Mouse (Mus musculus) granulocyte monocyte progenitor cell, adult 5-6 weeks (primary cell): ENCODE results near the gene Zfp574. TPM values are rescaled to one million over a fixed set of nuclear protein-coding genes. Genes with fewer than 3 reads are reported as not detected.

Experiments used
- ATAC-seq: replicated peaks from 2 replicates; pipeline ENCODE4 v1.8.0; 2016; ENCODE audit warnings: mild to moderate bottlenecking, moderate TSS enrichment, inconsistent platforms; ENCODE audit not compliant: poor library complexity, severe bottlenecking
- total RNA-seq, 2 experiments: library from RNA; stranded (forward) in 1 of 2; stranded (reverse) in 1 of 2; fragments of 200-712, 200-1000 nt in 1 of 2; fragments of >200 nt in 1 of 2; fragmentation: Nextera tagmentation in 1 of 2; gene quantifications; 2 replicates each; pipeline ENCODE4 v1.2.3; 2014 to 2017

Zfp574 gene
- total RNA-seq, 2 experiments from 2014 or later, result 6.5 to 6.7 TPM

DNA sequence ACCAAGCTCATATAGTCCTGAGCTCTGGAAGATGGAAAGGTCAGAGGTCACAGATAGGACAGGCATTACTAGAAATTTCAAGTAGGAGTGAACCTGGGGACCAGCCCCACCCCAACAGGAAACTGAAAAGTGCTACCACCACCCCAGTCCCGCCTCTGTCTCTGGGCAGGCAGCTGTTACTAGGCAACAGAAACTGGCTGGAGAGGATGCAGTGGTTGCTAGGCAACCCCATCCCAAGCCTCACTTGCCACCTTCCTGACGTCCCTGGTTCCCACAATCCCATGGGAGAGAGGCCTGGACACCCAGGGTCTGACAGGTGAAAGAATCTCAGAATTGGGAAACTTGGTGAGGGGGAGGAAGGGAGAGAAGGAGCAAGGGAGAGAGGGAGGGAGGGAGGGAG lies 3.6 kb upstream of the Zfp574 start:
- no peak for ATAC-seq

DNA sequence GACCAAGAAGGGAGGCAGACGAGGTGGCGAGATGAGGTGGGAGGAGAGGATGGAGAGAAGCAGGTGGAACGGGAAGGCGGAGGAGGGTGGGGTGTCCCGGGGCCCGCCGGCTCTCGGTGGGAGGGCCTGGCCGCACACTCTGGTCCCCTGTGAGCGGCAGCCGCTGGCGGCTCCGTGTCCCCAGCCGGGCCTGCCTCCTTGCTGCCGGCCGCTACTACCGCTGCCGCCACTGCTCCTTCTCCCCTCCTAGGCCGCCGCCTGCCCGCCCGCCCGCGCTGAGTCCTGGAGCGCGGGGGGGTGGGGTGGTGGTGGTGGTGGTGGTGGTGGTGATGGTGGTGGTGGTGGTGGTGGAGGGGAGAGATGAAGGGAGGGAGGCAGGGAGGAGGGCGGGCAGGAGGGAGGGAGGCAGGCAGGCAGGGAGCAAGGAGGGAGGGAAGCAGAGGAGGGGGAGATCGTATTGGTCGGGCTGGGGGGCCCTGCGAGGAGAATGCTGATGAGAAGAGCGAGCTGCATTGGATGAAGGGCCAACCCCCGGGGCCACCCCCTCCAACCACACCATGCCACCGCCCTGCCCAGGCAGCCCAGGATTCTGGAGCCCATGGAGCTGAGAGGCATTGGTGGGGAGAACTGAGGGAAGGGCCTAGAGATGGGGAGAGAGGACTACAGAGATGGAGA lies 486 bp downstream of the Zfp574 start:
- no peak for ATAC-seq

DNA sequence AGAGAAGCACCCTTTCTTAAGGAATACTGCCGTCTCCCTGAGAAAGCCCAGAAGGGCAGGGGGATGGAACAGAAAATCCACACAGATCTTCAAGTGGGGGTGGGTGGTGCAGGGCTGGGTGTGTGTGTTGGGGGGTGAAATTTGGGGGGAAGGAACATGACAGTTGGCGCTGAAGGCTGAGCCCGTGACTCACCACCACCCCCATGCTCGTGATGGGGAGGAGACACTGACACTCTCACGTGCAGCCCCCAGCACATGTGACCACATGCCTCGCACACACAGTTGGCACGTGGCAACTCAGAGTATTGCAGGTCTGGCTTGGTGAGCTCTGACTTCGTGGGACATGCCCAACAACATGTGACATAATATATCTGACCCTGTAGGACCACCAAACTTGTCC lies 1.6 kb downstream of the Zfp574 start:
- ATAC-seq, result no peak

DNA sequence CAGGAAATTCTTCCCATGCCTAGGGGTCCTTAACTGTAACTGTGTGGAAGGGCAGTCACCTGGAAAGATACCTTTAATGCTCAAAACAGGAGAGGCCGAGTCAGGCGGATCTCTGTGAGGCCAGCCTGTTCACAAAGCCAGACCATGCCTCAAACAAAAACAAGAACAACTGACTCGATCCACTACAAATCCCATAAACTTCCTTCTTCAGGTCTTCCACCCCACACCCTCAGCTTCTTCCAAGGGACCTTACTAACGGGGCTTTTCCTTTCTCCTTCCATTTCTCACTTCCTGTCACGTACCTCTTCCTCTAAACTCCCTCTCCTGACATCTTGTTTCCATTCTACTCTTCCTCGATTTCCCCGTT lies 3.9 kb downstream of the Zfp574 start:
- ATAC-seq, result no peak

DNA sequence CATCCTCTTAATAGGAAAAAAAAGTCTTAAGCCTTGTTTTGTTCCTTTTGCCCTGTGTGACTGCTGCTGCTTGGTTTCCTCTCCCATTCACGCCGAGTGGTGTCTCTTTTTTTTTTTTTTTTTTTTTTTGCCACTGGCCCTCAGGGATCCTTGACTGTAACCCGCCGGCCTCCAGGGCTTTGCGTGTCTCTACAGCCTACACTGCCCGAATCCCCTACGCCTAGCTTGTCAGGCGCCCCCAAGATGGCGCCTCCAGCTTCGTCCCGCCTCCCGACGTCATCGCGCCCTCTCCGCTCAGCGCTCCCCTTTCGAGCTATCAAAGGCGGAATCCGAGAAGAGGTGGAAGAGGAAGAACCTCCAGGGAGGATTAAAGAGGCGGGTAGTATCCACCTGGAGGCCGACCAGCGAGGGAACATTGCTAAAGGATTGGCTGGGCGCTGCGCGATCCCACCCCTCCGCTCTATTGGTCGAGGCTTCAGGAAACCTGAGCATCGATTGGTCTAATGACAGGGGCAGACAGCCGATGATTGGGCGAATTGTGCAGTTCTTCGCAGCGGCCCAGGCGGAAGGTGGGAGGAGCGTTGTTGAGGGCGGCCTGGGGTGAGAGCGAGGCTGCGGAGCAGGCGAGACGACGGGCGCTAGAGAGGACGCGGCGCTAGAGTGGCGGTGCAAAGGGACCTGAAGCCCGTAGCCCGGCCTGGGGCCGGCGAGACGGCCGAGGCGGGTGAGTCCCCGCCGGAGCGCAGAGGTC lies 4.5 kb downstream of the Zfp574 start:
- peak; percentile 88 for ATAC-seq

DNA sequence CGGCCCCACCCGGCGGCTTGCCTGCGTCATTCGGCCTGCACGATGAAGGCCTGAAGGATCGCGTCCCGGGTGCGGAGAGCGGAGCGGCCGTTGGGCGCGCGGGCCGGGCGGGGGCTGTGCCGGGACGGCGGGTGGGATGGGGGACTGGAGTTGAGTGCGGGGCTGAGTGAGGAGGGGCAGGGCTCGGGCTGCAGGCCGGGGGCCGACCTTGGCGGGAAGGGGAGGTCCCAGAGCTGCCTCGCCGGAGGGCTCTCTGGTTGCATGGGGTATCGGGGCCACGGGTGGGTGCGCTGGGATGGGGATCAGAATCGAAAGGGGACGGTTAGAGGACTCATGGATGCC lies 5.0 kb downstream of the Zfp574 start:
- ATAC-seq, result no peak

DNA sequence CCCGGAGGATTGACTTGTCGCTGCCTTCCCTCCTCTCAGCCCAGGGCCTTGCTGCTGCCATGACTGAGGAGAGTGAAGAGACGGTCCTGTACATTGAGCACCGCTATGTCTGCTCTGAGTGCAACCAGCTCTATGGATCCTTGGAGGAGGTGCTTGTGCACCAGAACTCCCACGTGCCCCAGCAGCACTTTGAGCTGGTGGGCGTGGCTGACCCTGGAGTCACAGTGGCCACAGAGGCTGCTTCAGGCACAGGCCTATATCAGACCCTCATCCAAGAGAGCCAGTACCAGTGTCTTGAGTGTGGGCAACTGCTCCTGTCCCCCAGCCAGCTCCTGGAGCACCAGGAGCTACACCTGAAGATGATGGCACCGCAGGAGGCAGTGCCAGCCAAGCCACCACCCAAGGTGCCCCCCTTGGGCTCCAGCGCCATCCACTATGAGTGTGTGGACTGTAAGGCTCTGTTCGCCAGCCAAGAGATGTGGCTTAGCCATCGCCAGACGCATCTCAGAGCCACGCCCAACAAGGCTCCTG lies 7.2 kb downstream of the Zfp574 start:
- no peak for ATAC-seq

DNA sequence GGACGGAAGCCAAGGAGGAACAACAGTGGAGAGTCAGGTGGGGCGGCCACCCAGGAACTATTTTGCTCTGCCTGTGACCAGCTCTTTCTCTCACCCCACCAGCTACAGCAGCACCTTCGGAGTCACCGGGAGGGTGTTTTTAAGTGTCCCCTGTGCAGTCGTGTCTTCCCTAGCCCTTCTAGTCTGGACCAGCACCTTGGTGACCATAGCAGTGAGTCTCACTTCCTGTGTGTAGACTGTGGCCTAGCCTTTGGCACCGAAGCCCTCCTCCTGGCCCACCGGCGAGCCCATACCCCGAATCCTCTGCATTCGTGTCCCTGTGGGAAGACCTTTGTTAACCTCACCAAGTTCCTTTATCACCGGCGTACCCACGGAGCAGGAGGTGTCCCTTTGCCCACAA lies 8.1 kb downstream of the Zfp574 start:
- ATAC-seq, result no peak

DNA sequence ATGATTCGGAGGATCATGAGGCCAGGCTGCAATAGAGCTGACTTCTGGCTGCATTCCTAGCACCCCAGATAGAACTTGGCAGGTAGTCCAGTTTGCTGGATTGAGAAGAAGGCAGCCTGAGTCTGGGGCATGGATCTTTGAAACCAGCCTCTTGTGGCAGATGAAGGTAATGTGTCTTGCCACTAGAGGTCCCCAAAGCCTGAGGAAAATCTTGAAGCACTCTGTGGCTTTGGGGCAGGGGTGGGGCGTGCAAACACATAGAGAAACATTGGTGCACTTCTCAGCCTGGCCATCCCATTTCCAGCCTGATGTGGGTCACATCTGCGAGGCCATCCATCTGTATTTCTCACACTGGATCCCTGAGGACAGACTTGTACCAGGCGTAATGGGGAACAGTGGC lies 10.1 kb downstream of the Zfp574 start:
- peak; percentile 56 for ATAC-seq

DNA sequence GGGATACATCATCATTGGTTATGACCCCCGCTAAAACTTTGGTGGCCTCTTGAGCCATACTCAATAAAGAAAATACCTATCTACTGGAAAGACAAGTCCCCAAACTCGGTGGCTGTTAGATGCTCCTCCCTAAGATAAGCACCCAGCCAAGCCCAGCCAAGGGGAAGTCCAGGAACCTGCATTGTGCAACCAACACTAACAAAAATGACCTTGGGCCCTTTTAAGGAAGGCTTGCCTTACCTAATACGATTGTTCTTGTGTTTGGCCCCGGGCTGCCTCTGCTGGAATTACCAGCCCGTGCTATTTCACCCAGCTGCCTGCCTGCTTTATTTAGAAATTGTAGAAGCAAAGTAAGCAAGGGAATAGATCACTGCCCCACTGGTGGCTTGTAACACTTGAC lies 12.3 kb downstream of the Zfp574 start:
- ATAC-seq, result peak; percentile 70

DNA sequence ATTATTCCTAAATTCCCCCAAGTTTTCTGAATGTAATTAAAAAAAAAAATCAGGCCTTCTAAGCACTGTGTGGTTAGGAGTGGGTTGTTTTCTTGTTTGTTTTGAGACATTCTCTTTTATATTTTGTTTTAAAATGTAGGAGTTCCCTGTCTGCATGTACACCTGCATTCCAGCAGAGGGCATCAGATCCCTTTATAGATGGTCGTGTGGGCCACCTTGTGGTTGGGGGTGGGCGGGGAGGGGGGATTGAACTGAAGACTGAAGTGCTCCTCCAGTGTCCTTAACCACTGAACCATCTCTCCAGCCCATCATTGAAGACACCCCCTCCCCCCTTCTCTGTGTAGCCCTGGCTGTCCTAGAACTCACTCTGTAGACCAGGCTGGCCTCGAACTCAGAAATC lies 14.3 kb downstream of the Zfp574 start:
- 0 out of 2 replicates have a peak, but pooled peaks have one; percentile 13 for ATAC-seq

DNA sequence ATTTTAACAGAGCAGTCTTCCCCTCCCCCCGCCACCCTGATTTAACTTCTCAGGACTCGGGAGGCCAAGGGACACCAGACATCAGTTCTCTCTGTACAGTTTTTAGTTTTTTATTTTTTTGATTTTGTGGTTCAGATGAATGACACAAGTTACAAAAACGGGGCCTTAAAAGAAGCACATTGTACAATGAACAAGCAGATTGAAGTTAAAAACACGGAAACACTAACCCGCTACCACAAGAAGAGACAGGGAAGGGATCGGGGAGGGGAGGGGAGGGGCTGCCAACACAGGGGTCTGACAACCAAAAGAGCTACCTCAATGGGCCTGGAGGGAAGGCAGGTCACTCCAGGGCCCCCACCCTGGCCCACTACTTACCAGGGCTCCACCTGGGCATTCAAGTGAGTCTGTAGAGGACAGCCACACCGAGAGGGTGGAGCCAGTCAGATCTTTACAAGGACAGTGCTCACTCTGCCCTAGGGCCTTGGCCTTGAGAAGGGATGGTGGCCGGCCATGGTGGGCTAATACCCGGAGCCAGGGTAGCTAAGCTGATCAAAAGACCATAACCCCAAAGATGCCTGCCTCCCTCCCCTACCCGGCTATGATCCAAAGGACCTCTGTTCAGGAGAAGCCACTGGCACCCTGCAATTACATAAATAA lies 15.0 kb downstream of the Zfp574 start:
- no peak for ATAC-seq

DNA sequence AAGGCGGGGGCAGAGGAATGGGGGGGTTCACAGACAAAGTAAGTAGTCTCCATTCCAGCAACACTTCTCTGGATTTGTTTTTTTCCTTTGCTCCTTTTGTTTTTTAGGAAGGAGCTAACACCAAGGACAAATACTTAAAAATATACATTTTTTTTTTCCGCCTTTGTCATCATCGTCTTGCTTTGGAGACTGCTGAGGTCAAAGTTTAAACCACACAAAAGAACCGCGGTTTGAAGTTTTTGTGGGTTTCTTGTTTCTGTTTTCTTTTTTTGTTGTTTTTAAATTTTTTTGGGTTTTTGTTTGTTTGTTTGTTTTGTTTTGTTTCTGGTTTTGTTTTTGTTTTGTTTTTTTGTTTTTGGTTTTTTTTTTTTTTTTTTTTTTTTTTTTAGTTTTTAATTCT lies 15.6 kb downstream of the Zfp574 start:
- ATAC-seq, result no peak

DNA sequence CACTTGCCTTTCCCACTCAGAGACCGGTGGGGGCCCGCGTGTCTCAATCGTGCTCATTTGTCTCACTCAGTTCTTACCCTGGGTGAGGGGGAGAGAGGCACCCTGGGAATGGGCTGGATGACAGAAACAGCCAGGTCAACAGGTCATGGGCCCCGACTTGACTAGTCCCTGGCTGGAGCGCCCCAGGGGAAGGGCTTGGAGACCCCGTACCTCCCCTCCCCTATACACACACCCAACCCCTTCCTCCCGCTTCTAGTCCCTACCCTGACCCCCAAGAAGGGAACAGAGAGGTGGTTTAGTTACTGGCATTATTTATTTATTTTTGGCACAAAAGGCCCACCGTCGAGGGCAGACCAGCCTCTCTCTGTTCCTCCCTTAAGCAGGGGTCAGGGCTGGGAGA lies 16.2 kb downstream of the Zfp574 start:
- no peak for ATAC-seq

DNA sequence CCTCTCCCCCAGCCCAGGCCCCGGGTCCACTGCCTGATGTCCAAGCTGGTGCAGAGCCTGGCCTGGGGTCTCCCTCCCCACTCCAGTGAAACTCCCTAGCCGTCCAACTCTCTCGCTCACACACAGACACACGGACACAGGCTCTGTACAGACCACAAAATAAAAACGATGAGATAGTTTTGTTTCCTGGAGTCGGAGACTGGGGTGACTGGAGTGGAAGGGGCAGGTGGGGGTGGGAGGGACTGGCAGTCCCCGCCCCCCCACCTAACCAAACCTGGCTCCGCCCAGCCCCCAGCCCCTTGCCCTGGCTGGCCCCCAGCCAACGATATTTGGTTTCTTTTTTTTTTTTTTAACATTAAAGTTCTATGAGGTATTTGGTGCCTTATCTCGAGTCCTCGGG lies 16.6 kb downstream of the Zfp574 start:
- ATAC-seq, result no peak

DNA sequence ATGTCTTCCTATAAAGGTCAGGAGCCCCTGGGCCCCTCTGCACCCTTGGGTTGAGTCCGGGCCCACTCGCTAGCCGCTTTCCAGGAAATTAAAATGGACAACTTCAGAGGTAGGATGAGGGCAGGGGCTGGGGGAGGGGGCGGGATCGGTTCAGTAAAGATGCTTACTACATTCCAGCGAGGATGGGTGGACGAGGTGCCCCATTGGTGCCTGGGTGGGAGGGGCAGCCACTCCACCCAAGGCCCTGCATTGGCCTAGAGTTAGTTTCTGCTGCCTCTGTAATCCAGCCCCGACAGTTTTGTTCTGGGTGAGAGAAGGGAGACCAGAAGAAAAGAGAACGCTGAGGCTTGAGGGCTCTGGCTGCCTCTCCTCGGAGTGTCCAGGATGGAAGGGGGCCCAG lies 17.5 kb downstream of the Zfp574 start:
- no peak for ATAC-seq

DNA sequence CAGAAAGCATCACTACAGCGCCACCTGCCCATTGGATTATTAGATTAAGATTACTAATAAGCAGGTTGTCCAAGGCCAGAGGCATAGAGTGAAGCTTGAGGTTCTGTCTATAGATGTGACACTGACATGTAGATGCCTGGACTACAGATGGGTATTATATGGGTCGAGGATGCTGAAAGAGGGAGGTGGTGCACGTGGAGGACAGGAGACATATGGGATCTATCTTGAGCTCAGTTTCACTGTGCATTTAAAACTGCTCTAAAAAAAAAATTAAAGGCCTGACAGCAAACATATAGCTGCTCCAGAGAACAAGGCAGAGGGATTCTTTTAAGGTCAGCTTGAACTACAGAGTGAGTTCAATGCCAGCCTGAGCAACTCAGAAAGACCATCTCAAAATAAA lies 25.8 kb downstream of the Zfp574 start:
- ATAC-seq, result no peak

DNA sequence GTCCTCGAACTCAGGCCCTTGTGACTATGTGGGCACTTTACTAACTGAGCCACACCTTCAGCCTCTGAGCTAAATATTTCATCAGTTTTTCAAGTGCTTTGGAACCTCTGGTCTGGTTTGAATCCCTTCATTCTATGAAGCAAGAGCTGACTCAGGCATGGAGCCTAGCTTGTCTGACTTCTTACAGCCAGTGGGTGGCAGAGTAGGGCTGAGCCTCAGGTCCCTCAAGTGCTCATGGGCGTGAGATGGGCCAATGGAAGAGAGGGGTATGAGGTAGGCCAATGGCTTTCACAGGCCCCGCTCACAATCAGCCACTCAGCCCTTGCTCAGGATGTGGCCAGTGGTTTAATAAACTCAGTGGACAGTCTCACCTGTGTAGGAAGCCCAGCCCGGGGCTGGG lies 27.2 kb downstream of the Zfp574 start:
- no peak for ATAC-seq

DNA sequence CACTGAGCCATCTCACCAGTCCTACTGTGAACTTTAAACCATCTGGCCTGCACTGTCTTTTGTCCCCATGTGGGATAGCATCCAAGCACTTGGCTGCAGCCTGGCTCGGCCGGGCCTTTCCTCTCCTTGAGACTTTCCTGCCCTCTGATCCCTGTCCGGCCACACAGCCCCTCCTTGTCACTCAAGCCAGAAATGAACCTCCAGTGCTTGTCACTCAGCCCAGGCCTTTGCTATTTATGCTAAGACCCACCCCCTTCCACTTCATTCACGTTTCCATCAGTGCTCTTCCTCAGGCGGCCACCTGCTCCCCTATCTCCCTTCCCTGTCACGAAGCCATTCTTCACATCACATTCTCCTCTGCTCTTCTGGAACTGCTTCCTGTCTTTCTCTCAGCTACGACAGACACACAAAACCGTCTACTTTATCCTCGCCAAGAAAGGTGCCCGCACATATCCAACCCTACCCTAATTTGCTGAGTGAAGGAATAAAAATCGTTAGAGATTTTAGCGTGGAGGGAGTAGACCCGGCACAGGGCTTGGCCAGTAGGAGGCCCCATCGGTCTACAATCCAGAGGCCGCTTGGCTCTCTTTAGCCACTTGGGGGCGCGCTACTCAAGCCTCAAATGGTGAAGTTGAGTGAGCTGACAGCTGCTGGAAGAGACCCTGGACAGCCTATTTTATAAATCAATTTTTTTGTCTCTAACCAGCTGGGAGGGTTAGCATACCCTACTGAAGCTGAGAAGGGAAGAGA lies 33.2 kb downstream of the Zfp574 start:
- ATAC-seq, result peak; percentile 83

DNA sequence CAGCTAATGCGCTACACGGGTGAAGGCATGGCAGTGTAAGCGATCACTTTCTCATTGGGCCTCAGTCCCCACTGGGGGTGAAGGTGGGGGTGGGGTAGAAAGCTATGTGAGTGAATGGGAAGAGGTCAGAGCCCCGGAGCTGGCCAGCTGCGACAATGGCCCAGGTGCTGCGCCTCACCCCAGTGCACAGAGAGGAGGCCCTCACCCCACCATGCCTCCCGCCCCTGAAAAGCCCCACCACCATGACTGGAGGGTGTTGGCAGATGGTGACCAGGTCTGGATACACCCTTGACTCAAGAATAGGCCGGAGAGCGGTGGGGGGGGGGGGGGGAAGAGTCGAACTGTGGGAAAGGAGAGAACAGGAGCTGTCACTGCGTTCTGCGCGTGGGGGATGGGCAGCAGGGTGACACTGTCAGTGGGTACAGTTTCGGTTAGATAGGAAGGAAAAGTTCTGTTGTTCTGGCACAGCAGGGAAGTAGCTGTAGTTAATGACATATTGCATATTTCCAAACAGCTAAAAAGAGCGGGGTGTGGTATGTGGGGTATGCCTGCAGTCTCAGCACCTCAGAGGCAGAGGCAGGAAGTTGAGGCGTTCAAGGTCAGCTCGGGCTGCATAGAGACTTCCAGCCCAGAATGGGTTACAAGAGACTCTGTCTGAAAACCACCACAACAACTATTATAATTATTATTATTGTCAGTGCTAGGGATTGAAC lies 34.6 kb downstream of the Zfp574 start:
- ATAC-seq, result peak; percentile 75
